In genomic region chr9:14697903-14698302, GRCm38 (mm10) we compare ENCODE assay signal across 9 mouse cellular contexts. TPM values are rescaled to one million over a fixed set of nuclear protein-coding genes. Genes with fewer than 3 reads are reported as not detected.
DNase-seq lines count a peak whose midpoint lies in the region; ATAC-seq and TF ChIP-seq lines count a peak whose summit lies in the region.
"Had no signal": no experiment of that assay in that cellular context is flagged by ENCODE, and none has a peak within 500 bp of the region (broad histone marks: within the 10 kb centered on the region; RNA-seq: fewer than 3 reads in every experiment).

No protein-coding gene starts in this region.

- no peak overlapping the region for H3K27ac ChIP-seq in midbrain, postnatal 0 days (ENCODE audit: low read depth, low read length)
- no peak overlapping the region for H3K27ac ChIP-seq in midbrain, embryonic 14.5 days (replicated peaks; ENCODE audit: low read depth, low read length)
- H3K27ac ChIP-seq in hindbrain, embryonic 12.5 days, result no peak overlapping the region

- no peak for TF ChIP-seq POLR2A in lung, adult 2 months (IDR thresholded peaks at IDR 0.05; ENCODE audit: borderline replicate concordance, extremely low read depth, low read depth, low read length)

- H3K9me3 ChIP-seq in midbrain, postnatal 0 days (ENCODE audit: low read length), result no peaks in the 10 kb centered on the region
- H3K9me3 ChIP-seq in midbrain, embryonic 14.5 days (ENCODE audit: control insufficient read depth, low read length), result no peaks in the 10 kb centered on the region
- H3K9me3 ChIP-seq in hindbrain, embryonic 12.5 days (replicated peaks), result no peaks in the 10 kb centered on the region

- ATAC-seq in midbrain, postnatal 0 days (ENCODE audit: low FRiP score), result no peak
- ATAC-seq in midbrain, embryonic 14.5 days (ENCODE audit: low FRiP score, low TSS enrichment), result no peak
- no peak for ATAC-seq in hindbrain, embryonic 12.5 days (ENCODE audit: low FRiP score)

- DNase-seq in adrenal gland, adult (ENCODE audit: inconsistent age in 2 of 2, low spot score in 1 of 2), result peak; percentile 38 to 59
- DNase-seq in adrenal gland, adult 18-20 months (ENCODE audit: low spot score in 2 of 2), result no peak
- DNase-seq in midbrain, postnatal 0 days (ENCODE audit: low spot score), result no peak
- no peak for DNase-seq in midbrain, embryonic 14.5 days
- DNase-seq in lung, adult 2 months, result peak; percentile 28
- peak; percentile 46 for DNase-seq in thymus, postnatal 25 days
- DNase-seq in cerebellum, adult 8-10 months, result no peak

- no peak overlapping the region for H3K4me3 ChIP-seq in midbrain, postnatal 0 days (ENCODE audit: low read depth, low read length)
- no peak overlapping the region for H3K4me3 ChIP-seq in midbrain, embryonic 14.5 days (replicated peaks; ENCODE audit: low read depth, low read length)
- H3K4me3 ChIP-seq in lung, adult 2 months (replicated peaks; ENCODE audit: extremely low read depth, low read depth, low read length), result no peak overlapping the region
- no peak overlapping the region for H3K4me3 ChIP-seq in hindbrain, embryonic 12.5 days
- H3K4me3 ChIP-seq: megakaryocyte, embryonic 14.5 days had no signal

- H3K4me1 ChIP-seq in midbrain, postnatal 0 days (ENCODE audit: insufficient read depth, low read length), result no peaks in the 10 kb centered on the region
- no peaks in the 10 kb centered on the region for H3K4me1 ChIP-seq in midbrain, embryonic 14.5 days (ENCODE audit: control insufficient read depth, insufficient read depth, low read length)
- H3K4me1 ChIP-seq in lung, adult 2 months (ENCODE audit: control insufficient read depth, insufficient read depth, low read length), result no peaks in the 10 kb centered on the region
- no peaks in the 10 kb centered on the region for H3K4me1 ChIP-seq in hindbrain, embryonic 12.5 days

- H3K4me2 ChIP-seq in midbrain, postnatal 0 days (ENCODE audit: low read depth, low read length, poor library complexity, severe bottlenecking), result no peak overlapping the region
- no peak overlapping the region for H3K4me2 ChIP-seq in midbrain, embryonic 14.5 days (ENCODE audit: low read length)
- H3K4me2 ChIP-seq in hindbrain, embryonic 12.5 days (replicated peaks), result no peak overlapping the region

- H3K9ac ChIP-seq in midbrain, postnatal 0 days (replicated peaks; ENCODE audit: low read length, poor library complexity, severe bottlenecking), result no peak overlapping the region
- H3K9ac ChIP-seq in midbrain, embryonic 14.5 days (replicated peaks; ENCODE audit: low read length), result no peak overlapping the region
- no peak overlapping the region for H3K9ac ChIP-seq in hindbrain, embryonic 12.5 days

- WGBS in midbrain, postnatal 0 days, result 63% methylated on average over 4 of the region's 4 CpGs
- WGBS in midbrain, embryonic 14.5 days, result 65% methylated on average over 4 of the region's 4 CpGs
- 57% methylated on average over 4 of the region's 4 CpGs for WGBS in lung, adult 2 months
- WGBS in hindbrain, embryonic 12.5 days, result 71% methylated on average over 4 of the region's 4 CpGs

- peak; percentile 49 for TF ChIP-seq CTCF in midbrain, postnatal 0 days (IDR thresholded peaks at IDR 0.05)
- peak; percentile 45; the same call in 1 of the 2 replicates for TF ChIP-seq CTCF in lung, adult 2 months (IDR thresholded peaks at IDR 0.05; ENCODE audit: insufficient read depth, low read length)

- no peaks in the 10 kb centered on the region for H3K27me3 ChIP-seq in midbrain, postnatal 0 days (ENCODE audit: insufficient read depth, low read length)
- no peaks in the 10 kb centered on the region for H3K27me3 ChIP-seq in midbrain, embryonic 14.5 days (ENCODE audit: control insufficient read depth, insufficient read depth, low read length)
- no peaks in the 10 kb centered on the region for H3K27me3 ChIP-seq in hindbrain, embryonic 12.5 days

- no peaks in the 10 kb centered on the region for H3K36me3 ChIP-seq in midbrain, postnatal 0 days (ENCODE audit: insufficient read depth, low read length)
- no peaks in the 10 kb centered on the region for H3K36me3 ChIP-seq in midbrain, embryonic 14.5 days (ENCODE audit: control insufficient read depth, insufficient read depth, low read length)
- H3K36me3 ChIP-seq in hindbrain, embryonic 12.5 days, result no peaks in the 10 kb centered on the region

RNA-seq across cellular contexts. Expression of gene Piwil4, which starts 42.6 kb away (rescaled TPM):
- under 1 TPM in 1 of 2 experiments, not detected in 1; 0.19 TPM for total RNA-seq in adrenal gland, adult 18-20 months (2021)
- 0.94 and 1.3 TPM in 2 replicates for total RNA-seq in midbrain, postnatal 0 days (2014; rRNA removed)
- 0.49 and 0.55 TPM in 2 replicates for polyA plus RNA-seq in midbrain, postnatal 0 days (2015; fragmentation: Nextera tagmentation; extraction: Ambion mirVana)
- 0.40 and 0.41 TPM in 2 replicates for polyA plus RNA-seq in midbrain, embryonic 14.5 days (2014; fragmentation: Nextera tagmentation; extraction: Ambion mirVana)
- 4.6 and 5.6 TPM in 2 replicates for polyA plus RNA-seq in lung, adult 2 months (2012; rRNA removed)
- 0.17 and 0.39 TPM in 2 replicates for polyA plus RNA-seq in hindbrain, embryonic 12.5 days (2016; fragmentation: Nextera tagmentation; extraction: Ambion mirVana)

RNA-seq across cellular contexts. Expression of gene Amotl1, which starts 53.0 kb away (rescaled TPM):
- 10 to 100 TPM; 30.3 to 45.1 TPM for total RNA-seq in adrenal gland, adult 18-20 months (2021)
- 26.2 and 30.8 TPM in 2 replicates for total RNA-seq in midbrain, postnatal 0 days (2014; rRNA removed)
- polyA plus RNA-seq in midbrain, postnatal 0 days (2015; fragmentation: Nextera tagmentation; extraction: Ambion mirVana), result 5.4 and 5.8 TPM in 2 replicates
- polyA plus RNA-seq in midbrain, embryonic 14.5 days (2014; fragmentation: Nextera tagmentation; extraction: Ambion mirVana), result 8.7 and 12.5 TPM in 2 replicates
- polyA plus RNA-seq in lung, adult 2 months (2012; rRNA removed), result 36.6 and 47.1 TPM in 2 replicates
- 18.2 and 18.4 TPM in 2 replicates for polyA plus RNA-seq in hindbrain, embryonic 12.5 days (2016; fragmentation: Nextera tagmentation; extraction: Ambion mirVana)

RNA-seq across cellular contexts. Expression of gene Fut4, which starts 54.3 kb away (rescaled TPM):
- total RNA-seq in adrenal gland, adult 18-20 months (2021), result under 1 TPM; 0.53 to 0.77 TPM
- 3.0 and 3.6 TPM in 2 replicates for total RNA-seq in midbrain, postnatal 0 days (2014; rRNA removed)
- 0.68 and 0.74 TPM in 2 replicates for polyA plus RNA-seq in midbrain, postnatal 0 days (2015; fragmentation: Nextera tagmentation; extraction: Ambion mirVana)
- polyA plus RNA-seq in midbrain, embryonic 14.5 days (2014; fragmentation: Nextera tagmentation; extraction: Ambion mirVana), result 1.3 and 1.9 TPM in 2 replicates
- polyA plus RNA-seq in lung, adult 2 months (2012; rRNA removed), result 3.5 and 5.3 TPM in 2 replicates
- polyA plus RNA-seq in hindbrain, embryonic 12.5 days (2016; fragmentation: Nextera tagmentation; extraction: Ambion mirVana), result 2.2 and 2.4 TPM in 2 replicates

Comparison
In these comparisons a context has a peak if more than half of its experiments do, and no peak if none do; other contexts are left out.
1. DNase-seq: peak in adrenal gland, adult (2 of 2), lung, adult 2 months (single experiment) and thymus, postnatal 25 days (single experiment); none in adrenal gland, adult 18-20 months (0 of 2), midbrain, postnatal 0 days (single experiment), midbrain, embryonic 14.5 days (single experiment) and cerebellum, adult 8-10 months (single experiment).